Mouse (Mus musculus) stomach, embryonic 16.5 days (tissue): ENCODE results near the gene Coro2a. TPM values are rescaled to one million over a fixed set of nuclear protein-coding genes. Genes with fewer than 3 reads are reported as not detected.

Experiments used
- ATAC-seq: fragments of 200-750 bp; cut with Nextera tagmentation; 2 replicates; pipeline ENCODE4 v1.8.0; 2017; ENCODE audit warnings: moderate number of reproducible peaks, moderate TSS enrichment; ENCODE audit not compliant: insufficient read depth, low FRiP score
- H3K27ac ChIP-seq: fragments of 300-500 bp; sonication (generic); 2 replicates; pipeline ENCODE4 v1.5.1; 2014; ENCODE audit warnings: low read length
- H3K27me3 ChIP-seq: fragments of 300-500 bp; sonication (generic); 2 replicates; pipeline ENCODE4 v1.6.1; 2014; ENCODE audit warnings: low read length, control low read depth, mixed read lengths; ENCODE audit not compliant: control insufficient read depth, insufficient read depth
- H3K36me3 ChIP-seq: fragments of 300-500 bp; sonication (generic); 2 replicates; pipeline ENCODE4 v1.6.1; 2014; ENCODE audit warnings: low read length; ENCODE audit not compliant: control insufficient read depth, insufficient read depth
- H3K4me1 ChIP-seq: fragments of 300-500 bp; sonication (generic); 2 replicates; pipeline ENCODE4 v1.6.1; 2014; ENCODE audit warnings: low read length, control low read depth, mixed read lengths; ENCODE audit not compliant: control insufficient read depth, insufficient read depth
- H3K4me2 ChIP-seq: fragments of 300-500 bp; sonication (generic); 2 replicates; pipeline ENCODE4 v1.6.1; 2014; ENCODE audit warnings: low read depth, low read length, mixed read lengths
- H3K4me3 ChIP-seq: fragments of 300-500 bp; sonication (generic); replicated peaks from 2 replicates; pipeline ENCODE4 v1.5.1; 2014; ENCODE audit warnings: mild to moderate bottlenecking, low read length
- H3K9ac ChIP-seq: fragments of 300-500 bp; sonication (generic); 2 replicates; pipeline ENCODE4 v1.6.1; 2014; ENCODE audit warnings: low read length
- H3K9me3 ChIP-seq: fragments of 300-500 bp; sonication (generic); replicated peaks from 2 replicates; pipeline ENCODE4 v1.6.1; 2016; ENCODE audit warnings: low read length, control low read depth; ENCODE audit not compliant: control insufficient read depth
- WGBS: fragments of 180-500 bp; shearing (Covaris S2); extraction: QIAGEN DNeasy Blood & Tissue Kit; methylation state at CpG from one replicate; pipeline ENCODE4 v1.1.7; 2014; 5-methylcytosine and 5-hydroxymethylcytosine counted together
- polyA plus RNA-seq: library from polyadenylated mRNA; unstranded; fragments of >200 nt; fragmentation: Nextera tagmentation; extraction: Ambion mirVana; gene quantifications from 2 replicates; pipeline ENCODE4 v1.2.1, GENCODE M21; 2015

The Coro2a gene
- polyA plus RNA-seq, 1 experiment from 2014 or later, result 26.4 TPM

GRCm38 (mm10) chr4:46574024-46574753 lies 27.8 kb downstream of the Coro2a start:
- no peak for ATAC-seq
- no peak overlapping the region for H3K9ac ChIP-seq
- H3K36me3 ChIP-seq, result no peaks in the 10 kb centered on the region
- no peak overlapping the region for H3K4me3 ChIP-seq
- WGBS, result 40% methylated on average over 9 of the region's 9 CpGs
- no peak overlapping the region for H3K27ac ChIP-seq
- H3K4me2 ChIP-seq, result no peak overlapping the region
- H3K27me3 ChIP-seq, result no peaks in the 10 kb centered on the region
- peaks cover 7% of the 10 kb centered on the region; the same call in 1 of the 2 replicates for H3K9me3 ChIP-seq
- H3K4me1 ChIP-seq, result no peaks in the 10 kb centered on the region

DNA sequence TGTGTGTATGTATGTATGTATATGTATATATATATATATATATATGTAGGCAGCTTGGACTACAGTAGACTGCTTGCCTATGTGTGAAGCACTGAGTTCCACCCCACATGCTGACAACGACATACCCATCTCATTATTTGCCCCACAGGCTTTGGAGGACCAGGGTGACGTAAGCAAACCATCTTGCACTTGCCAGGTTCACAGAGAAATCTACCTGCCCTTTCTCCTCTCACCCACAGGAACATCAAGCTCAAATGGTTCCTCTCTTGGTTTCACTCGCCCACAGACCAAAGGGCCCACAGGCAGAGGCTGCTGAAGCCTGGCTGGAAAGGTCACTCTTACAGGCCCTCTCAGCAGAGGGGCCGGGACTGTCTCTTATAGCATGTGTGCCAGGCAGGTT lies 29.4 kb downstream of the Coro2a start:
- H3K27me3 ChIP-seq, result no peaks in the 10 kb centered on the region
- no peak overlapping the region for H3K27ac ChIP-seq
- ATAC-seq, result no peak
- no peaks in the 10 kb centered on the region for H3K4me1 ChIP-seq
- no peak overlapping the region for H3K4me3 ChIP-seq
- H3K9ac ChIP-seq, result no peak overlapping the region
- H3K4me2 ChIP-seq, result no peak overlapping the region
- WGBS, result 78% methylated on average over 4 of the region's 4 CpGs
- peaks cover 3% of the 10 kb centered on the region; the same call in 1 of the 2 replicates for H3K9me3 ChIP-seq
- no peaks in the 10 kb centered on the region for H3K36me3 ChIP-seq

DNA sequence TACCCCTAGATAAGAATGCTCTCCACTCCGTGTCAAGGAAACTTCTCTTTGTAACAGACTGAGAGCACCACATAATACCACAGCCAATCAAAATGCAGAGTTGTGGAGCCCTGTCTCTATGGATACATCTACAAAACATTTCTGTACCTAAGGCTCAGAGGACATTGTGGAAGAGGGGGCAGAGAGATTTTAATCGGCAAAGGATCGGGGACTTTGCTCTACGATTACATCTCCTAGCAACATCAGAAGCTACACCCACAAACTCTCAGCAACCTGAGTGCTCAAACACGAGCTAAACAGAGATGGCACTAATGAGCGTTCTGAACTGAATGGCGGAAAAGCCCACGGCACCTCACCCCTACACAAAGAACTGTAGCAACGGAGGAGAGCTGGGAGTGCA lies 30.3 kb downstream of the Coro2a start:
- no peaks in the 10 kb centered on the region for H3K36me3 ChIP-seq
- H3K27ac ChIP-seq, result no peak overlapping the region
- no peaks in the 10 kb centered on the region for H3K27me3 ChIP-seq
- no peak overlapping the region for H3K4me2 ChIP-seq
- 90% methylated on average over 9 of the region's 9 CpGs for WGBS
- no peaks in the 10 kb centered on the region for H3K4me1 ChIP-seq
- no peak overlapping the region for H3K9ac ChIP-seq
- peaks cover 3% of the 10 kb centered on the region; the same call in 1 of the 2 replicates for H3K9me3 ChIP-seq
- no peak overlapping the region for H3K4me3 ChIP-seq
- no peak for ATAC-seq

DNA sequence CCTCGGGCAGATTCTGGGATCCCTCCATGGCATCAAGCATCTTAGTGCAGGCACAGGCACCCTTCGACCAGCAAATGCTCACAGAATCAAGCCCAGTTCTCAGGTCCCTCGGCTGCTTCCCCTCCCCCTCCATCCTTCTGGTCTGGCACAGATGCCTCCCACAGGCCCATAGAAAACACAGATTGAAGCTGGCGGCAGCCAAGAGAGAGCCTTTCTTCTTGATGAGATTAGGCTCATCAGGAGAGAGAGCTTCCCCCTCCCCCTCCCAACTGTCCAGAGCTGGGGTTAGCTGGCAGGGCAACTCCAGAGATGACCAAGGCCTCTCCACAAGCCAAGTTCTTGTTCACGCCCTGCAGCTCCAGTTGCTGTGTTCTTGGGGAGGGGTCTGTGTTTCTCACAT lies 32.3 kb downstream of the Coro2a start:
- Histone ChIP-seq H3K4me3 (no peak overlapping the region), H3K27me3 (no peaks in the 10 kb centered on the region), H3K4me2 (no peak overlapping the region), H3K9ac (no peak overlapping the region), H3K9me3 (0 out of 2 replicates have a peak, but pooled peaks cover under 1% of the 10 kb centered on the region), H3K36me3 (no peaks in the 10 kb centered on the region), H3K27ac (no peak overlapping the region), H3K4me1 (no peaks in the 10 kb centered on the region)
- WGBS, result 51% methylated on average over 5 of the region's 5 CpGs
- ATAC-seq, result peak; percentile 31; the same call in 1 of the 2 replicates

- 82% methylated on average over 8 of the region's 8 CpGs for WGBS
- H3K27ac ChIP-seq, result no peak overlapping the region
- no peaks in the 10 kb centered on the region for H3K9me3 ChIP-seq
- no peaks in the 10 kb centered on the region for H3K36me3 ChIP-seq
- no peak overlapping the region for H3K4me2 ChIP-seq
- H3K27me3 ChIP-seq, result no peaks in the 10 kb centered on the region
- H3K4me1 ChIP-seq, result 0 out of 2 replicates have a peak, but pooled peaks cover 3% of the 10 kb centered on the region
- no peak for ATAC-seq
- H3K4me3 ChIP-seq, result no peak overlapping the region
- H3K9ac ChIP-seq, result no peak overlapping the region
These were observed 33.8 kb downstream of the Coro2a start for GRCm38 (mm10) chr4:46568169-46568568.

GRCm38 (mm10) chr4:46566931-46567671 lies 34.9 kb downstream of the Coro2a start:
- H3K4me2 ChIP-seq, result no peak overlapping the region
- 72% methylated on average over 8 of the region's 8 CpGs for WGBS
- no peaks in the 10 kb centered on the region for H3K27me3 ChIP-seq

GRCm38 (mm10) chr4:46565393-46565955 lies 36.5 kb downstream of the Coro2a start:
- Histone ChIP-seq H3K4me2 (no peak overlapping the region), H3K4me3 (no peak overlapping the region), H3K9me3 (no peaks in the 10 kb centered on the region), H3K27me3 (no peaks in the 10 kb centered on the region), H3K9ac (no peak overlapping the region), H3K27ac (no peak overlapping the region), H3K36me3 (no peaks in the 10 kb centered on the region), H3K4me1 (peaks cover 3% of the 10 kb centered on the region; the same call in 1 of the 2 replicates)
- no peak for ATAC-seq
- 88% methylated on average over 4 of the region's 4 CpGs for WGBS

More at GRCm38 (mm10) chr4:46566931-46567671, 34.9 kb downstream of the Coro2a start:
- Histone ChIP-seq H3K9ac (no peak overlapping the region), H3K9me3 (no peaks in the 10 kb centered on the region), H3K27ac (no peak overlapping the region), H3K36me3 (no peaks in the 10 kb centered on the region), H3K4me3 (no peak overlapping the region), H3K4me1 (0 out of 2 replicates have a peak, but pooled peaks cover 3% of the 10 kb centered on the region)
- ATAC-seq, result no peak

DNA sequence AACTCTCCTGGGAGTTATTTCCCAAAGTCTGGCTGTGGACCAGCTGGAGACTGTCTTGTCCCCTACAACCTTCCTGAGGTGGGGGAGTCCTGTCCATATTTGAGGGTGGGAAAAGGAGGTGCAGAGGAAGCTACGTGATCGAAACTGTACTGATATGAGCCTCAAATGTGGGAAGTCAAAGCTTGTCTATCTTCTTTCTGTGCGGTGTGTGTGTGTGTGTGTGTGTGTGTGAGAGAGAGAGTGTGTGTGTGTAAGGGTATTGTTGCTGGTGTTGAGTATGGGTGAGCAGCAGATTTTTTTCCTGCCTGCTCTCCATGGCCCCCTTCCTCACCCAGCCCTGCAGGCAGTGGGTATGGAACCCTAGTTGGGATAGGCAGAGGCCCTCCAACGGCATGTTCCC lies 37.8 kb downstream of the Coro2a start:
- WGBS, result 82% methylated on average over 4 of the region's 4 CpGs
- ATAC-seq, result no peak

GRCm38 (mm10) chr4:46563847-46564246 lies 38.2 kb downstream of the Coro2a start:
- Histone ChIP-seq H3K27me3 (no peaks in the 10 kb centered on the region), H3K36me3 (no peaks in the 10 kb centered on the region), H3K4me2 (no peak overlapping the region), H3K4me3 (no peak overlapping the region), H3K27ac (peak overlapping the region; percentile 53), H3K9me3 (no peaks in the 10 kb centered on the region), H3K9ac (no peak overlapping the region), H3K4me1 (peaks cover 5% of the 10 kb centered on the region; the same call in 1 of the 2 replicates)
- peak; percentile 61 for ATAC-seq
- WGBS, result 56% methylated on average over 10 of the region's 10 CpGs

More for the DNA sequence above, 37.8 kb downstream of the Coro2a start:
- Histone ChIP-seq H3K4me2 (no peak overlapping the region), H3K4me3 (no peak overlapping the region), H3K9ac (no peak overlapping the region), H3K36me3 (no peaks in the 10 kb centered on the region), H3K9me3 (no peaks in the 10 kb centered on the region), H3K4me1 (peaks cover 5% of the 10 kb centered on the region; the same call in 1 of the 2 replicates), H3K27me3 (no peaks in the 10 kb centered on the region), H3K27ac (peak overlapping the region; percentile 53)
